Mouse (Mus musculus) forebrain, embryonic 15.5 days (tissue): ENCODE measurements around the gene Chrnd. TPM values are rescaled to one million over a fixed set of nuclear protein-coding genes. Genes with fewer than 3 reads are reported as not detected.
A peak's percentile ranks its signal among the peaks of the same experiment; 100 is the strongest.

Source experiments
- ATAC-seq: fragments of 200-750 bp; cut with Nextera tagmentation; replicated peaks from 2 replicates; pipeline ENCODE4 v1.8.0; 2017; ENCODE audit warnings: mild to moderate bottlenecking, moderate TSS enrichment, moderate library complexity
- H3K27ac ChIP-seq: fragments of 300-500 bp; sonication (generic); replicated peaks from 2 replicates; pipeline ENCODE4 v1.5.1; 2015; ENCODE audit warnings: mild to moderate bottlenecking, inconsistent platforms
- H3K27me3 ChIP-seq: fragments of 300-500 bp; sonication (generic); 2 replicates; pipeline ENCODE4 v1.6.1; 2015; ENCODE audit warnings: inconsistent platforms
- H3K36me3 ChIP-seq: fragments of 300-500 bp; sonication (generic); 2 replicates; pipeline ENCODE4 v1.6.1; 2015; ENCODE audit warnings: mild to moderate bottlenecking, inconsistent platforms
- H3K4me1 ChIP-seq: fragments of 300-500 bp; sonication (generic); 2 replicates; pipeline ENCODE4 v1.6.1; 2015; ENCODE audit warnings: inconsistent platforms
- H3K4me2 ChIP-seq: fragments of 300-500 bp; sonication (generic); replicated peaks from 2 replicates; pipeline ENCODE4 v1.6.1; 2015; ENCODE audit warnings: mild to moderate bottlenecking, inconsistent platforms
- H3K4me3 ChIP-seq: fragments of 300-500 bp; sonication (generic); 2 replicates; pipeline ENCODE4 v1.5.1; 2015; ENCODE audit warnings: mild to moderate bottlenecking, inconsistent platforms
- H3K9ac ChIP-seq: fragments of 300-500 bp; sonication (generic); replicated peaks from 2 replicates; pipeline ENCODE4 v1.6.1; 2015; ENCODE audit warnings: mild to moderate bottlenecking, inconsistent platforms
- H3K9me3 ChIP-seq: fragments of 300-500 bp; sonication (generic); 2 replicates; pipeline ENCODE4 v1.6.1; 2016; ENCODE audit warnings: inconsistent platforms
- WGBS: fragments of 180-500 bp; shearing (Covaris S2); methylation state at CpG from one replicate; pipeline ENCODE4 v1.1.7; 2015; ENCODE audit warnings: mixed read lengths; 5-methylcytosine and 5-hydroxymethylcytosine counted together
- polyA plus RNA-seq: library from polyadenylated mRNA; unstranded; fragments of >200 nt; fragmentation: Nextera tagmentation; extraction: Ambion mirVana; gene quantifications from 2 replicates; pipeline ENCODE4 v1.2.1, GENCODE M21; 2015

Chrnd gene
- polyA plus RNA-seq: not detected in 2 replicates

DNA sequence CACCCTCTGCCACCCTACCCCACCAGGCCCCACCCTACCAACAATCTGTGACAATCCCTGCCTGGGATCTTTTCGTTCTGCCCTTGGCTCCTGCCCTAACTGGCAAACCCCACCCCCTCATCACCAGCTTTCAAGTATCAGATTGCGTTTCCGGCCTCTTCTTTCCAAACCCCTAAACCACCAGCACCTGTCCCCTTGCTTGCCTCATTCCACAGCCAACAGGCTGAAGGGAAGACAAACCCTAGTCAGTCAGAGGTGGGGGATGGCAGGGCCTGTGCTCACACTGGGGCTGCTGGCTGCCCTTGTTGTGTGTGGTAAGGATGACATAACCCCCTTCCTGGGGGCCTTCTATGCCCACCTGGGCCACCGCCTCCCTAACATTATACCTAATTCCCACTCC lies at the start of gene Chrnd:
TSS of gene Chrnd (plus strand) at position 179 of the 400 bp plus-strand sequence.
- peaks cover 12% of the 10 kb centered on the region for H3K27me3 ChIP-seq
- H3K27ac ChIP-seq: no peak within 1 kb of the TSS
- no peak within 1 kb of the TSS for H3K9ac ChIP-seq
- H3K36me3 ChIP-seq: no peaks in the 10 kb centered on the region
- no peak for ATAC-seq
- peaks cover 13% of the 10 kb centered on the region for H3K4me1 ChIP-seq
- 34% methylated on average over 4 of the region's 4 CpGs for WGBS
- no peak within 1 kb of the TSS for H3K4me3 ChIP-seq
- no peak within 1 kb of the TSS for H3K4me2 ChIP-seq
- H3K9me3 ChIP-seq: no peaks in the 10 kb centered on the region

DNA sequence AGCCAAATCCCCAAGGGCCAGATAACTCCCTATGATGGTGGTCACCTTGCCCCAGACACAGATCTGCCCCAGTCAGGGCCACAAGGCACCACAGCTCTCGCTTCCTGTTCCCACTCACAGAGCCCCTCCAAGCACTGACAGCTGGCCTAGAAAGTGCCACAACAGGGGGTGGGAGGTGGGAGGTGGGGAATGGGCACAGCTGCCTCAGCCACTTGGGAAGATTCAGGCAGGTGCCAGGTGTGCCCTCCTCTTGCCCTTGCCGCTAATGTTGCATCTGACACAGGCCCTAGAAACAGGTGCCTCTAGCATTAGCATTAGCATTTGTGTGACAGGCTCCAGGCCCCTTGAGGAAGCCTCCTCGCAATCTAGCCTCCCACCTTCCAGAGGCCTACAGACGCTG lies 48.9 kb upstream of the Chrnd start:
- no peak overlapping the region for H3K9ac ChIP-seq
- no peak overlapping the region for H3K27ac ChIP-seq
- H3K27me3 ChIP-seq: no peaks in the 10 kb centered on the region
- H3K4me2 ChIP-seq: no peak overlapping the region
- 64% methylated on average over 4 of the region's 4 CpGs for WGBS
- no peaks in the 10 kb centered on the region for H3K36me3 ChIP-seq
- H3K4me1 ChIP-seq: peaks cover 7% of the 10 kb centered on the region; the same call in 1 of the 2 replicates
- ATAC-seq: no peak
- no peak overlapping the region for H3K4me3 ChIP-seq
- H3K9me3 ChIP-seq: no peaks in the 10 kb centered on the region

DNA sequence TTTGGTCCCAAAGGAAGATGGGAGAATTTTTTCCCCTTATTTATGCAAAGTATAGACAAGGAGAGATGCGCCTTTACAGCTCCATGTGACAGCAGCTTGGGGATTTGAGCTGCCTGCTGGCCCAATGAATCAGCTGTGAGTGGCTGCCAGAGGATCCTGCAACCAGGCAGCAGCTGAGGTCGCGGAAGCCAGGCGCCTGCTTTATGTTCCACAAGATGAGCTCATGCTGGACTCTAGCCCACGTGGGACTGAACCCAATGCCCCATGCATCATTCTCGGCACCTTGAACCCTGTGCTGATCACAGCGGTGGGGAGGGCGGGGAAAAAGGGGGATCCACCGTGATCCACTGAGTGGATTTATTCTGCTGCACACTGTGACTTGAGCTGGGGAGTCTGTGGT lies 48.0 kb upstream of the Chrnd start:
- Histone ChIP-seq H3K9ac (no peak overlapping the region), H3K4me3 (no peak overlapping the region), H3K36me3 (no peaks in the 10 kb centered on the region), H3K4me1 (peaks cover 7% of the 10 kb centered on the region; the same call in 1 of the 2 replicates), H3K27me3 (no peaks in the 10 kb centered on the region), H3K4me2 (no peak overlapping the region), H3K27ac (no peak overlapping the region), H3K9me3 (no peaks in the 10 kb centered on the region)
- WGBS: 46% methylated on average over 9 of the region's 9 CpGs
- ATAC-seq: peak; percentile 60

DNA sequence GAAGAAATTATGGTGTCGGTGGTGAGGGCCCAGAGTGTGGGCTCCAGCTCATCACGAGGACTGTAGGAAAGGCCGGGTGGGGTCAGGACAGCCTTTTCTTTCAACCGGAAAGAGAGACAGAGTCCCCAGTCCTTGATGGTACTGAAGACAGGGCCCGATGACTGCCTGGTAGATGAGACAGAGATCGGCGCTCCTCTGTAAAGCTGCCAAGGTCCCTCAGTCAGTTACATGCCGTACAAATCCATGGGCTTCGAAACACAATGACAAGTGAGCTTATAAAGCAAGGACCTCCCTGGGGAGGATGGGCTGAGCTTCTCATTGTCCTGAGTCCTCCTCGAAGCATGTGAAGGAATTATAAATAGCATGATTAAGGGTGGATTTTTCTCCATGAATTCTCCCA lies 47.3 kb upstream of the Chrnd start:
- ATAC-seq: 0 out of 2 replicates have a peak, but pooled peaks have one; percentile 11

DNA sequence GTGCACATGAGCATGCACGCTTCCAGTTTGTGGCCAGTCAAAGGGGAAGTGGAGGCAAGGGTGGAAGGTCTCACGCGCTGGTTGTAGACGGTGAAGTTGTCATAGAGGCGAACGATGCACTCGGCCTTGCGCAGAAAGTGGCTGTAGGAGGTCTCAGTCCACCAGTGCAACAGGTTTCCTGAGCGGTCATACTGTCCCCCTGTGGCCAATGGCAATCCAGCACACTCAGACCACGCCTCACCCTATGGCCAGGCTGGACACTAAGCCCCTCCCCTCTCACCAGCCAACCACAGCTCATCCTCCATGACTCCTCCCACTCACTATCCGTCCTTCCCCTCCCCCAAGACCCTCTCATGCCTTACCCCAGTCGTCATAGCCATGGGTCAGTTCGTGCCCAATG lies 41.0 kb upstream of the Chrnd start:
- H3K4me3 ChIP-seq: no peak overlapping the region
- peaks cover 12% of the 10 kb centered on the region for H3K4me1 ChIP-seq
- no peak overlapping the region for H3K9ac ChIP-seq
- H3K9me3 ChIP-seq: no peaks in the 10 kb centered on the region
- H3K27me3 ChIP-seq: peaks cover 42% of the 10 kb centered on the region
- H3K4me2 ChIP-seq: no peak overlapping the region
- WGBS: 37% methylated on average over 13 of the region's 13 CpGs
- no peak for ATAC-seq
- H3K36me3 ChIP-seq: no peaks in the 10 kb centered on the region
- H3K27ac ChIP-seq: no peak overlapping the region

More for the DNA sequence above, 47.3 kb upstream of the Chrnd start:
- H3K4me1 ChIP-seq: peaks cover 7% of the 10 kb centered on the region; the same call in 1 of the 2 replicates
- 70% methylated on average over 10 of the region's 10 CpGs for WGBS
- H3K9me3 ChIP-seq: no peaks in the 10 kb centered on the region
- no peak overlapping the region for H3K4me3 ChIP-seq
- no peaks in the 10 kb centered on the region for H3K36me3 ChIP-seq
- H3K4me2 ChIP-seq: no peak overlapping the region
- H3K9ac ChIP-seq: no peak overlapping the region
- H3K27me3 ChIP-seq: no peaks in the 10 kb centered on the region
- no peak overlapping the region for H3K27ac ChIP-seq

DNA sequence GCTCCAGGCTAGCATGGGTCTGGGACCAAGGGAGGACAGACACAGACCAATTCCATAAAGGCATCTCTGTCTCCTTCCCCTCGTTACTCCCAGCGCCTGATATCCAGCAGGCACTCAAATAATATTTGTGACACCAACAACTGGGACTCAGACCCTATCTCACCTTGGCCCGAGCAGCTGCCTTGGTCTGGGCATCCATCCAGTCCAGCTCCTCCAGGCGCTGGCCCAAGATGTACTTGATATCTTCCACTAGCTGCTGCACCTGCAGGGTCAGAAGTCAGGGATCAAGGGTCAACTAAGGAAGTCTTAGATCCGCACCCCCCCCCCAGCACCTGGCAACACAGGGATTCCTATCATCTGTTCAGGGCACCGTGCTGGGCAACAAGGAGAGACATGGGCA lies 39.1 kb upstream of the Chrnd start:
- Histone ChIP-seq H3K4me1 (peaks cover 30% of the 10 kb centered on the region), H3K27ac (no peak overlapping the region), H3K9ac (no peak overlapping the region), H3K4me2 (no peak overlapping the region), H3K36me3 (no peaks in the 10 kb centered on the region), H3K4me3 (no peak overlapping the region), H3K9me3 (no peaks in the 10 kb centered on the region), H3K27me3 (peaks cover 60% of the 10 kb centered on the region)
- 88% methylated on average over 6 of the region's 6 CpGs for WGBS
- no peak for ATAC-seq

DNA sequence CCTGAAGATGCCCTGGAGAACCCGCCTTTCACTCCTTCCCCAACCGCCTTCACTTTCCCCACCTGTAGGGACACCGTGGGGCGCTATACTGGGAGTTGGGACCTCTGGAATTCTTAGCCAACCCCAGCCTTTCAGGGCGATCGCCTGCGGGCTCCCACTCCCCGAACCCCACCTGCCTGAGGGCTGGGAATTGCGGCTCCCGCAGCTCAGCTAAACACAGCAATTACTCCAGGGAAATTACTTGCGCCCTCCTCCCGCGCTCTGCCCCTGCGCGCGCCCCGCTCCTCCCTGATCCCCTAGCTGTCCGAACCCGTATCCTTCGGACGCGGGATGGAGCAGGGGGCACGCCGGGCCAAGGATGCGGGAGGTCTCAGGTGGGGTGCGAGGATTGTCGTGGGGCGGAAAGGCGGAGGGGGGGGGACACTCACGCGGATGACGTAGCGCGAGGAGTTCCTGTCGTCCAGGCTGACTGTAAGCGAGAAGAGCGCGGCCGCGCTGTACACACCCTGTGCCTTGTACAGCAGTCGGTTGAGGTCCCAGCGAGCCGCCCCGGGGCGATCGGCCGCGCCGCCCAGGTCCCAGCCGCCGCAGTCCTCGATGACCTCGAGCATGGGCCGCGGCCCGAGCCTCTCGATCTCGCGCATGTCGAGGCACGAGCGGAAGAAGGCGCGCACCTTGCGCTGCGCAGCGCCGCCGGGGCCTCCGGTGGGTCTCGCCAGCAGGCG lies 36.5 kb upstream of the Chrnd start:
- under 1% methylated on average over 70 of the region's 72 CpGs for WGBS
- Histone ChIP-seq H3K27me3 (peaks cover 85% of the 10 kb centered on the region), H3K4me2 (peak overlapping the region; percentile 68), H3K4me1 (peaks cover 30% of the 10 kb centered on the region), H3K27ac (no peak overlapping the region), H3K4me3 (peak overlapping the region; percentile 47), H3K36me3 (no peaks in the 10 kb centered on the region), H3K9ac (peak overlapping the region; percentile 29; the same call in 1 of the 2 replicates), H3K9me3 (no peaks in the 10 kb centered on the region)
- ATAC-seq: 0 out of 2 replicates have a peak, but pooled peaks have one; percentile 18

DNA sequence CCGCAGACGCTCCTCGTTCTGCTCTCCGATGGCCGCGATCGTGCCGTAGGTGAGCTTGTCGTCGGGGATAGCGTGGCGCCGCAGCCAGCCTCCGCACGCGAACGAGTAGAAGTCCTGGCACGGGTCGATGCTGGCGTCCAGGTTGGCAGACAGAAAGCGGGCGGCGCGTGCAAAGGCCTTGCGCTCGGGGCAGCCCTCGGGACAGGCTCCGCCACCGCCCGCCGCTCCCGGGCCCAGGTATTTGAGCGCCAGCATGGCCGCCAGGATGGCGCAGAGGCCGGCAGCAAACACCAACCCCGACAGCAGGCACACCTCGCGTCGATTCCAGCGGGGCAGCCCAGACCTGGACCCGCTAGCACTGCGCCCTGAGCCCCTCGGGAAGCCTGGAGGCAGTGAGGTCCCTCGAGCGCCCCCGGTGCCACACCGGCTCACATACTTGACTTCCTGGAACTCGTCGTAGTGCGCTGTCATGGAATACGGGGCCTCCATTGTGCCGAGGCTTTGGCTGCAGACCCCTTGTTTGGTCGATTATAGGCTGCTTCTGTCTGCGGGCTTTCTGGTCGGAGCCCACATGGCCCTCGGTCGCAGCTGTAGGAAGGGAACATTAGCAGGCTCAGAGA lies 35.8 kb upstream of the Chrnd start:
- H3K9ac ChIP-seq: peak overlapping the region; percentile 29; the same call in 1 of the 2 replicates
- peaks cover 30% of the 10 kb centered on the region for H3K4me1 ChIP-seq
- no peak overlapping the region for H3K27ac ChIP-seq
- no peaks in the 10 kb centered on the region for H3K36me3 ChIP-seq
- H3K4me2 ChIP-seq: peak overlapping the region; percentile 68
- WGBS: 1% methylated on average over 58 of the region's 58 CpGs
- 0 out of 2 replicates have a peak, but pooled peaks have one; percentile 3 for ATAC-seq
- peak overlapping the region; percentile 47 for H3K4me3 ChIP-seq
- no peaks in the 10 kb centered on the region for H3K9me3 ChIP-seq
- peaks cover 85% of the 10 kb centered on the region for H3K27me3 ChIP-seq

DNA sequence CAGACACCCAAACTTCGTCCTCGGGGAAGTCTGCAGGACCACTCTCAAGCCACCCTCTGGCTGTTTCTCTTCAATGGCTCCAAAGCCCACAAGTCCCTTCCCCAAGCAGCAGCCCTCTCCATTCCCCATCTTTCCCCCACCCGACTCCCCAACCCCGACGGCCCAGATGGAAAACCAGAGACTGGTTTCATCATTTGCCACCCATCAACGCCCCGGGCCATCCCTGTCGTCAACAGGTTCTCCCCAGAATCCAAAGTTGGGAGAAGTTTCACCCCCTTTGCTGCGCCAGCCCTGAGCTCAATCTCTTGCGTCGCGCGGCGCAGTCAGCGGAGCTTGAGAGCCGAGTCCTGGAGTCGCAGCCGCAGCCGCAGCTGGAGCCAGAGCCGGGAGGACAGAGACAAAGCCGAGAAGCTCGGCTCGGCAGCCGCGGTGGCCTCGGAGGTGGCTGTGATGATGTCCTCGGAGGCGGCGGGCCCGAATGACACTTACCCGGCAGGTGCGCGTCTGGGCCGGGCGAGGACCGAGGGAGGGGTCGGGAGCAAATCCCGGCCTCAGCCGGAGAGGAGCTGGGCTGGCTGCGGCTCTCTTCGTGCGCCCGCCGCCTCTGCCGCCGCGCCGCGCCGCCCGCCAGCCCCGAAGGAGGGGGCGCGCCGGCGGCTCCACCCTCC lies 34.7 kb upstream of the Chrnd start:
- H3K4me2 ChIP-seq: peak overlapping the region; percentile 68
- 1% methylated on average over 39 of the region's 56 CpGs for WGBS
- no peaks in the 10 kb centered on the region for H3K36me3 ChIP-seq
- no peaks in the 10 kb centered on the region for H3K9me3 ChIP-seq
- H3K4me1 ChIP-seq: peaks cover 30% of the 10 kb centered on the region
- H3K27me3 ChIP-seq: peaks cover 81% of the 10 kb centered on the region
- peak overlapping the region; percentile 47 for H3K4me3 ChIP-seq
- H3K9ac ChIP-seq: peak overlapping the region; percentile 39
- 0 out of 2 replicates have a peak overlapping the region, but pooled peaks have one; percentile 32 for H3K27ac ChIP-seq
- ATAC-seq: peak; percentile 24

DNA sequence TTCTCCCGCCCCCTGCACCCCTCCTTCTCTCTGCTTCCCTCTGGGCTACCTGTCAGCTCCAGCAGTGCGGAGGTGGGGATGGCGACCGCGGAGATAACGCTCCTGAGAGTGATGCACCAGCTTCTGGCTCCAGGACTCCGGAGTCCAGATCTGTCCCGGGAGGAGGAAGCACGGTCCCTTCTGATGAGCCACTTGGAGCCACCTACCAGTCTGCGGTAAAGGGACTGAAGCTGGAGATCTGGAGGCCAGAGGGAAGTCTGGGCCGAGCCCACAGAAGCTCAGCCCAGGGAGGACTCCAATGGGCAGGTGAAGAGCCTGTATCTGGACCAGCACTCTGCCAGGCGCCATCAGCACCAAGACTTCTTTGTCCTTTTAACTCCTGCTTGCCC lies 34.2 kb upstream of the Chrnd start, which contains the start of gene Ecel1:
TSS of gene Ecel1 (minus strand) at position 323 of the 389 bp plus-strand sequence.
- WGBS: 2% methylated on average over 11 of the region's 12 CpGs
- peaks cover 75% of the 10 kb centered on the region for H3K27me3 ChIP-seq
- H3K36me3 ChIP-seq: no peaks in the 10 kb centered on the region
- peaks cover 30% of the 10 kb centered on the region for H3K4me1 ChIP-seq
- peak within 1 kb of the TSS; percentile 68 for H3K4me2 ChIP-seq
- no peaks in the 10 kb centered on the region for H3K9me3 ChIP-seq
- peak; percentile 24 for ATAC-seq
- peak within 1 kb of the TSS; percentile 39 for H3K9ac ChIP-seq
- H3K4me3 ChIP-seq: peak within 1 kb of the TSS; percentile 47
- H3K27ac ChIP-seq: 0 out of 2 replicates have a peak within 1 kb of the TSS, but pooled peaks have one; percentile 32

DNA sequence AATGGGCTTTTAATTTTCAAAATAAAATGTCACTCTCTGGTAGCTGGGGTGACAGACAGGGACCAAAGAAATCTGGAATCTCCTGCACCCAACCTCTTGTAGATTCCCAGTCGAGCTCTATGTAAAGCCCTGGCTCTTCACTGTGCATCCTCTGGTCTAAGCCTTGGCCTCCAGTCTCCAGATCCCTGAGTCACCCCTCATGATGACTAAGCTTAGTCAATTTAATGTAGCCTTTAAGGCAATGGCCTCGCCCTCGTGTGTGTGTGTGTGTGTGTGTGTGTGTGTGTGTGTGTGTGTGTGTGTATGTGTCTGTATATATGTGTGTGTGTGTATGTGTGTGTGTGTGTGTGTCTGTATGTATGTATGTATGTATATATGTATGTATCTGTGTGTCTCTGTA lies 31.0 kb upstream of the Chrnd start:
- 73% methylated on average over 3 of the region's 3 CpGs for WGBS
- Histone ChIP-seq H3K9ac (no peak overlapping the region), H3K4me3 (no peak overlapping the region), H3K4me1 (peaks cover 25% of the 10 kb centered on the region), H3K27ac (no peak overlapping the region), H3K27me3 (peaks cover 43% of the 10 kb centered on the region), H3K36me3 (no peaks in the 10 kb centered on the region), H3K9me3 (no peaks in the 10 kb centered on the region), H3K4me2 (no peak overlapping the region)
- ATAC-seq: no peak
